ENCODE assay signal across 8 mouse cellular contexts in the genomic region with DNA sequence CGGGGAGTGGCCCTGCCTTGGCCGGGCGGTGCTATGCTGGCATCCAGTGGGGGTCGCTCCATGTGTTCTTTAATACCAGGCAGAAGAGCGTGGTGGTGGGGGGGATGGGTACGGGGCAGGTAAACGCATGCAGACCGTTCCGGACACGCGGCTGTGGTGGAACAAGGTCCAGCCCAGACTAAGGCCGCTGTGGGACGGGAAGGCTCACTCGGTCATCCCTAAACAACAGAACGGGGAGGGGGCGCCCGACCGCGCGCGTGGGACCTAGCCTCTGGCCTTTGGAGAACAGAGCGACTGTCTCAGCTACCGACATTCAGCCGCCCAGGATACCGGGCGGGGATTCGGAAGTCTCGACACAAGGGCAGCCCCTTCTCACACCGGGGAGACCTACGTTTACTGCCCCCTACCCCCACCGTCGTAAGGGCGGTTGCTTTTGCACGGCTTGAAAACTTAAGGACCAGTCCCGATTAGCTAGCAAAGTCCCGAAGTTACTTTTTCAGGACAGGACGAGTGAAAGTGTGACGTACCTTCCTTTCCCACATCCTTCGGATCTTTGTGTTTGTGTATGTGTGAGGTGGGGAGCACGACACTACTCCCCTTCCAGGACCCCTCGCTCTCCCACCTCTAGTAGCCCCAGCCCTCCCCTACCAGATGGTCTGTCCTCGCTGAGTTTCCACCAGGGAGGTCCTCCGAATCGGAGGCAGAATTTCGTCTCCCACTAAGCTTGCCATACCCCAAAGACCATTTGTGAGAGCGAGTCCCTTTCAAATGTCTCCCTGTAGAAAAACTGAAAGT. TPM values are rescaled to one million over a fixed set of nuclear protein-coding genes. Genes with fewer than 3 reads are reported as not detected.
DNase-seq lines count a peak whose midpoint lies in the region; ATAC-seq lines count a peak whose summit lies in the region.

No protein-coding gene starts in this region.

- DNase-seq in kidney, adult 11 months = peak; percentile 41
- DNase-seq in kidney, adult 18-20 months = no peak
- peak; percentile 61 for DNase-seq in adrenal gland, postnatal 14 days
- peak; percentile 52 for DNase-seq in forebrain, embryonic 10.5 days (ENCODE audit: extremely low spot score, low spot score)
- peak; percentile 5 for DNase-seq in heart, postnatal 25 days (ENCODE audit: low spot score)
- peak; percentile 16 to 19 for DNase-seq in layer of hippocampus, postnatal 36 days

- H3K27me3 ChIP-seq in forebrain, embryonic 10.5 days (ENCODE audit: poor library complexity, severe bottlenecking) = peaks cover 36% of the 10 kb centered on the region
- no peaks in the 10 kb centered on the region for H3K27me3 ChIP-seq in stomach, embryonic 14.5 days (ENCODE audit: control insufficient read depth, insufficient read depth, low read length)

- H3K9ac ChIP-seq in stomach, embryonic 14.5 days (replicated peaks; ENCODE audit: low read depth, low read length) = peak overlapping the region; percentile 68

- peaks cover 36% of the 10 kb centered on the region for H3K4me1 ChIP-seq in forebrain, embryonic 10.5 days
- H3K4me1 ChIP-seq in stomach, embryonic 14.5 days (ENCODE audit: control insufficient read depth, insufficient read depth, low read length) = no peaks in the 10 kb centered on the region

- WGBS in forebrain, embryonic 10.5 days = under 1% methylated on average over 46 of the region's 46 CpGs
- under 1% methylated on average over 46 of the region's 46 CpGs for WGBS in stomach, embryonic 14.5 days

- intact Hi-C loops in heart, postnatal 25 days (cut with DNase I) = loop anchor here (2.0 to 10.0 kb wide), 4 partner anchors 39 to 191 kb away; no protein-coding TSS in a partner anchor

- peaks cover 8% of the 10 kb centered on the region; the same call in 1 of the 2 replicates for H3K9me3 ChIP-seq in forebrain, embryonic 10.5 days
- no peaks in the 10 kb centered on the region for H3K9me3 ChIP-seq in stomach, embryonic 14.5 days (ENCODE audit: control insufficient read depth, low read depth, low read length)

- ATAC-seq in megakaryocyte-erythroid progenitor cell, adult 5-6 weeks (replicated peaks; ENCODE audit: low FRiP score, low TSS enrichment, poor library complexity, severe bottlenecking) = peak; percentile 49
- peak; percentile 44 for ATAC-seq in stomach, embryonic 14.5 days (ENCODE audit: insufficient number of reproducible peaks, insufficient read depth, low FRiP score, low read depth)

- H3K27ac ChIP-seq in forebrain, embryonic 10.5 days = peak overlapping the region; percentile 91
- H3K27ac ChIP-seq in stomach, embryonic 14.5 days (ENCODE audit: low read length) = peak overlapping the region; percentile 88

- H3K4me2 ChIP-seq in stomach, embryonic 14.5 days (replicated peaks; ENCODE audit: low read depth, low read length) = peak overlapping the region; percentile 82

- peaks cover 3% of the 10 kb centered on the region for H3K36me3 ChIP-seq in forebrain, embryonic 10.5 days (replicated peaks)
- no peaks in the 10 kb centered on the region for H3K36me3 ChIP-seq in stomach, embryonic 14.5 days (ENCODE audit: control insufficient read depth, insufficient read depth, low read length)

- H3K4me3 ChIP-seq in forebrain, embryonic 10.5 days = peak overlapping the region; percentile 74
- peak overlapping the region; percentile 75 for H3K4me3 ChIP-seq in stomach, embryonic 14.5 days (ENCODE audit: low read depth, low read length)

RNA-seq across cellular contexts. Expression of gene Cdk6, which starts 1.7 kb away (rescaled TPM):
- 23.4 and 28.0 TPM in 2 replicates for total RNA-seq in adrenal gland, postnatal 14 days (2021)
- 21.0 and 27.5 TPM in 2 replicates for polyA plus RNA-seq in forebrain, embryonic 10.5 days (2016; fragmentation: Nextera tagmentation; extraction: Ambion mirVana)
- 10 to 100 TPM; 12.1 to 15.2 TPM for total RNA-seq in heart, postnatal 25 days (2021)
- 1 to 10 TPM; 4.4 to 4.6 TPM for total RNA-seq in layer of hippocampus, postnatal 36 days (2021)
- total RNA-seq in megakaryocyte-erythroid progenitor cell, adult 5-6 weeks (2014; fragmentation: Nextera tagmentation) = 200 and 232 TPM in 2 replicates
- 179 and 188 TPM in 2 replicates for total RNA-seq in megakaryocyte-erythroid progenitor cell, adult 5-6 weeks (2017)
- polyA plus RNA-seq in stomach, embryonic 14.5 days (2014; fragmentation: Nextera tagmentation; extraction: Ambion mirVana) = 36.8 and 40.9 TPM in 2 replicates
